9 mouse cellular contexts compared by ENCODE assay signal in the genomic region with DNA sequence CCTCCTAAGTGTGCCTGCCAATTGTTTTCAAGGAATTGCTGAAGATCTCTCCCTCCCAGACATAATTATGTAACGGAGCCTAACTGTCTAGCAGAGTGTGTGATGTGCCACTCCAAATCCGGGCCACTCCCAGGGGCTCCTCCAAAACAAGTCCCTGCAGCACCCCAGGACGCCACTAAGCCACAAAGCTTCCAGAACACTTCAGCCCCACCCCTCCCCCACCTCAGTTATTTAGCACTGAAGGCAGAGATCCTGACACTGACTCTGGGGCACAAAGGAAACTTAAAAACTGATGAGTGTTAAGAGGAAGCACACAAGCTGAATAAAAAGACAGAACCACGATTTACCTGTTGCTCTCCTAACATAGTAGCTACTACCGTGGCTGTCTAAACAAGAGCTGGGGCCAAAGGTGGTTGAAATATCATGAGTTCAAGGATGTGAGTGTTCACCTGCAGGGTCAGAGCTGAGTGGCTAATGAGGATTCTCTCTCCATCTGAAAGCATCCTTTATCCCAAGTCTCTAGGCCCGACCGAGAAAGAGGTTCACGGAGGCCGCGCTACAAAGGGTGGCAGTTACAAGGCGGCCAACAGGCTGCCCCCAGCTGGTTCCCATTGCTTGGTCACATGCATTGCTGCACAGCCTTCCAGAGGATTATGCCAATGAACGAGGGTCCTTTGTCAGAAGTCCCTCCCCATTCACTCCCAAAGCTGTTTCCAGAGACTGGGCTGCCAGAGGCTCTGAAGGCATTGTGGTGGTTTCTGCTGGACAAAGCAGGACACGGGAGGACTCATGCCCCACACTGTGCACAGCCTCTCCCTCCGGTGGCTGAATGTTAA. TPM values are rescaled to one million over a fixed set of nuclear protein-coding genes. Genes with fewer than 3 reads are reported as not detected.
DNase-seq lines count a peak whose midpoint lies in the region; ATAC-seq and TF ChIP-seq lines count a peak whose summit lies in the region.
"Had no signal": no experiment of that assay in that cellular context is flagged by ENCODE, and none has a peak within 500 bp of the region (broad histone marks: within the 10 kb centered on the region; RNA-seq: fewer than 3 reads in every experiment).

No protein-coding gene starts in this region.

- DNase-seq in left cerebral cortex, adult 2 months (ENCODE audit: extremely low spot score in 1 of 2, low spot score in 2 of 2) = no peak
- no peak for DNase-seq in left cerebral cortex, postnatal 25 days (ENCODE audit: low spot score in 2 of 2)
- peak; percentile 39 for DNase-seq in embryo, embryonic 11.5 days (ENCODE audit: low read depth, low spot score)
- peak; percentile 70 for DNase-seq in neural tube, embryonic 10.5 days (ENCODE audit: extremely low spot score, low spot score)
- no peak for DNase-seq in gastrocnemius, postnatal 4 days (ENCODE audit: low spot score in 2 of 2)
- no peak for DNase-seq in adrenal gland, adult 8-10 months
- DNase-seq in right cerebral cortex, adult 2 months (ENCODE audit: low spot score in 2 of 2) = no peak

- H3K9me3 ChIP-seq in hindbrain, embryonic 15.5 days = no peaks in the 10 kb centered on the region

- no peak overlapping the region for H3K27ac ChIP-seq in left cerebral cortex, adult 2 months
- peak overlapping the region; percentile 56 for H3K27ac ChIP-seq in hindbrain, embryonic 15.5 days (replicated peaks)
- H3K27ac ChIP-seq: macrophage had no signal

- ATAC-seq in hindbrain, embryonic 15.5 days (ENCODE audit: low FRiP score, low read depth) = peak; percentile 89

- H3K4me3 ChIP-seq in left cerebral cortex, adult 2 months = peak overlapping the region; percentile 35; the same call in 1 of the 2 replicates
- H3K4me3 ChIP-seq in hindbrain, embryonic 15.5 days = peak overlapping the region; percentile 29

- no peaks in the 10 kb centered on the region for H3K36me3 ChIP-seq in hindbrain, embryonic 15.5 days

- H3K4me2 ChIP-seq in hindbrain, embryonic 15.5 days = peak overlapping the region; percentile 61

- H3K9ac ChIP-seq in hindbrain, embryonic 15.5 days = no peak overlapping the region

- WGBS in hindbrain, embryonic 15.5 days = 4% methylated on average over 14 of the region's 14 CpGs

- intact Hi-C loops in left cerebral cortex, adult 2 months (cut with DNase I) = no loop called here
- intact Hi-C loops in left cerebral cortex, postnatal 25 days (cut with DNase I) = loop anchor here (5.0 kb wide), 1 partner anchor 45 kb away; no protein-coding TSS in a partner anchor

- TF ChIP-seq CTCF in left cerebral cortex, adult 2 months (IDR thresholded peaks at IDR 0.05) = no peak

- no peaks in the 10 kb centered on the region for H3K27me3 ChIP-seq in hindbrain, embryonic 15.5 days

- peaks cover 18% of the 10 kb centered on the region for H3K4me1 ChIP-seq in hindbrain, embryonic 15.5 days (replicated peaks)

RNA-seq across cellular contexts. Expression of a gene that starts 19.0 kb away (rescaled TPM):
- 1 to 10 TPM; 1.5 to 1.6 TPM for total RNA-seq in left cerebral cortex, adult 2 months (2021)
- 1 to 10 TPM; 1.5 to 2.1 TPM for total RNA-seq in left cerebral cortex, postnatal 25 days (2021)
- polyA plus RNA-seq in hindbrain, embryonic 15.5 days (2015; fragmentation: Nextera tagmentation; extraction: Ambion mirVana) = 14.6 and 16.2 TPM in 2 replicates
- 10 to 100 TPM; 16.3 to 18.6 TPM for total RNA-seq in gastrocnemius, postnatal 4 days (2021)
- total RNA-seq in adrenal gland, adult 8-10 months (2022) = 10 to 100 TPM; 45.8 to 61.5 (median 60.5) TPM

Comparison
In these comparisons a context has a peak if more than half of its experiments do, and no peak if none do; other contexts are left out.
1. DNase-seq: peak in embryo, embryonic 11.5 days (single experiment) and neural tube, embryonic 10.5 days (single experiment); none in left cerebral cortex, adult 2 months (0 of 2), left cerebral cortex, postnatal 25 days (0 of 2), gastrocnemius, postnatal 4 days (0 of 2), adrenal gland, adult 8-10 months (single experiment) and right cerebral cortex, adult 2 months (0 of 2).
2. RNA of a gene that starts 19.0 kb away (total RNA-seq): 45.8 to 61.5 TPM in adrenal gland, adult 8-10 months and 16.3 to 18.6 TPM in gastrocnemius, postnatal 4 days; 1.5 to 2.1 TPM in left cerebral cortex, postnatal 25 days and 1.5 to 1.6 TPM in left cerebral cortex, adult 2 months; every median in the first group is over 4 times any median in the second.